Mouse (Mus musculus) midbrain, embryonic 11.5 days (tissue): Measurements from ENCODE around the gene Wdr48. TPM values are rescaled to one million over a fixed set of nuclear protein-coding genes. Genes with fewer than 3 reads are reported as not detected.
A peak's percentile ranks its signal among the peaks of the same experiment; 100 is the strongest.

Source experiments
- ATAC-seq: fragments of 200-750 bp; cut with Nextera tagmentation; 2 replicates; pipeline ENCODE4 v1.8.0; 2017; ENCODE audit warnings: moderate TSS enrichment, moderate library complexity; ENCODE audit not compliant: low FRiP score
- DNase-seq: peaks from one replicate; pipeline ENCODE4 v3.0.0; 2015; ENCODE audit warnings: low spot score; ENCODE audit errors: missing footprints
- H3K27ac ChIP-seq: fragments of 300-500 bp; sonication (generic); 2 replicates; pipeline ENCODE4 v1.5.1; 2014; ENCODE audit warnings: low read depth, low read length
- H3K27me3 ChIP-seq: fragments of 300-500 bp; sonication (generic); 2 replicates; pipeline ENCODE4 v1.6.1; 2014; ENCODE audit warnings: mild to moderate bottlenecking, low read length, moderate library complexity, mixed read lengths; ENCODE audit not compliant: control insufficient read depth, insufficient read depth
- H3K36me3 ChIP-seq: fragments of 300-500 bp; sonication (generic); 2 replicates; pipeline ENCODE4 v1.6.1; 2014; ENCODE audit warnings: mild to moderate bottlenecking, low read length, moderate library complexity, mixed read lengths; ENCODE audit not compliant: control insufficient read depth, insufficient read depth
- H3K4me1 ChIP-seq: fragments of 300-500 bp; sonication (generic); 2 replicates; pipeline ENCODE4 v1.6.1; 2014; ENCODE audit warnings: low read length; ENCODE audit not compliant: control insufficient read depth, insufficient read depth
- H3K4me2 ChIP-seq: fragments of 300-500 bp; sonication (generic); 2 replicates; pipeline ENCODE4 v1.6.1; 2014; ENCODE audit warnings: mild to moderate bottlenecking, moderate library complexity
- H3K4me3 ChIP-seq: fragments of 300-500 bp; sonication (generic); 2 replicates; pipeline ENCODE4 v1.5.1; 2014; ENCODE audit warnings: low read depth, low read length
- H3K9ac ChIP-seq: fragments of 300-500 bp; sonication (generic); 2 replicates; pipeline ENCODE4 v1.6.1; 2014; ENCODE audit warnings: low read length
- H3K9me3 ChIP-seq: fragments of 300-500 bp; sonication (generic); 2 replicates; pipeline ENCODE4 v1.6.1; 2016; ENCODE audit warnings: low read length; ENCODE audit not compliant: control insufficient read depth
- WGBS: fragments of 180-500 bp; shearing (Covaris S2); extraction: QIAGEN DNeasy Blood & Tissue Kit; methylation state at CpG from one replicate; pipeline ENCODE4 v1.1.7; 2014; 5-methylcytosine and 5-hydroxymethylcytosine counted together
- polyA plus RNA-seq: library from polyadenylated mRNA; unstranded; fragments of >200 nt; fragmentation: Nextera tagmentation; extraction: Ambion mirVana; gene quantifications from 2 replicates; pipeline ENCODE4 v1.2.1, GENCODE M21; 2014

Wdr48 gene
- polyA plus RNA-seq, 1 experiment from 2014 or later: 61.2 TPM

DNA sequence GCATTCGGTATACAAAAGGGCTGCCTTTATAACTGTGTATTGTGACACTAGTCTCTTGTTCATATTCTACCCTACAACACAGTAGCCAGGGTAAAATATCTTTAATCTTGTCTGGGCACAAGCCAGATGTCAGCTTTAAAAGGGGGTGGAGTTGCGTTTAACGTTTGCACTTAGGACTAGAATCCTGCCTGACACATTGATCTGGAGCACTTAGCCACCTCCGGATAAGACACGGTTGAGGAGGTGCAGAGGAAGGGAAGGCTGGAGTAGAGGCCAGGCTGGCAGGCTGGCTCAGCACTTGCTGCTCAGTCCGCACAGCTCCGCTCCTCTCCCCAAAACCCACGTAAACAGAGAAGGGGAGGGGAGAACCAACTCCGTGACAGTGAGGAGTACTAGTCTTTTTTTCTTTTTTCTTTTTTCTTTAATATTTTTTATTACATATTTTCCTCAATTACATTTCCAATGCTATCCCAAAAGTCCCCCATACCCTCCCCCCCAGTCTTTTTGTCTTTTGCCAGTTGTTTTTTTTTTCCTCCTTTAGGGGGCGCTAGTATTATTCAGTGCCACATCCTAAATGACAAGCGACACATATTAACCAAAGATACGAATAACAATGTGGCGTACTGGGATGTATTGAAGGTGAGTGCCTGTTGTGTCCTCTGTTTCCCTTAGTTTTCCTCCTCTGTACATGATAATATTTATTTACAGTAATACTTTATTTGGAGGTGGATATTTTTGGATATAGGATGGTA lies 18.6 kb downstream of the Wdr48 start:
- Histone ChIP-seq H3K9me3 (no peaks in the 10 kb centered on the region), H3K9ac (no peak overlapping the region), H3K4me2 (no peak overlapping the region), H3K36me3 (peaks cover 28% of the 10 kb centered on the region), H3K27ac (no peak overlapping the region), H3K4me1 (no peaks in the 10 kb centered on the region), H3K4me3 (no peak overlapping the region), H3K27me3 (no peaks in the 10 kb centered on the region)
- ATAC-seq: no peak
- 74% methylated on average over 13 of the region's 13 CpGs for WGBS
- DNase-seq: no peak

DNA sequence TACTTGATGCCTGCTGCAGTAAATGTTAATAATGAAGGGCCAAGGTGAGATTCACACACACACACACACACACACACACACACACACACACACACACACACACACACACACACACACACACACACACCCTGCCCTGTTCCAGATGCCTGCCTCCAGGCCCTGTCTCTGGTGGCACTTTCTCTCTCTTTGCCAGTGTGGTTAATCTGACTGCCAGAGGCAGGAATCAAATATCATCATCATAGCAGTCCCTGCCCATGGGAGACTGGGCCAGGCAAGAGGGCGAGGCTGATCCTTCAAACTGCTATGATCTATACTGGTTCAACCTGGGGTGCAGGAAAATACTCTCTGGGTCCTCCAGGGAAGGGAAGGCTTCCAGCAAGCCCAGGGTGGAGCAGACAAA lies 25.2 kb downstream of the Wdr48 start:
- Histone ChIP-seq H3K4me2 (no peak overlapping the region), H3K9me3 (no peaks in the 10 kb centered on the region), H3K27ac (no peak overlapping the region), H3K4me3 (no peak overlapping the region), H3K9ac (no peak overlapping the region), H3K4me1 (no peaks in the 10 kb centered on the region), H3K36me3 (peaks cover 33% of the 10 kb centered on the region), H3K27me3 (no peaks in the 10 kb centered on the region)
- no peak for DNase-seq
- ATAC-seq: no peak
- 95% methylated on average over 1 of the region's 1 CpGs for WGBS

DNA sequence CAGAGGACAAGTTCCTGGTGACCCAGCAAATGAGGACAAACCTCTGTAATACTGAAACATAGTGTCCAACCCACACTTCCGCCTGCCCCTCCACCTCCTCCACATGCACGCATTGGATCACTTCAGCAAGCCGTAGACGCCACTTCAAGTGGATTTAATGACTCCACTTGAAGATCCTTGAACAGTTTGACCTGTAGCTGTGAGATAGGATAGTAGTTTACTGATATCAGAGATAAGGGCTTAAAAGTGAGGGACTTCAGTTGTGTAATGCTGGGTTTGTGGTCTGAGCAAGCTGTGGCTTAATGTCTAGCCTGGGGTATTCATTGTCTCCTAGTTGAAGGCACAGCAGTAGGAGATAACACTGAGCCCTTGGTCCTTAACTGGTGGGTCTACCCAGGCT lies 28.8 kb downstream of the Wdr48 start:
- no peak for DNase-seq
- Histone ChIP-seq H3K4me1 (no peaks in the 10 kb centered on the region), H3K4me2 (no peak overlapping the region), H3K4me3 (no peak overlapping the region), H3K27ac (no peak overlapping the region), H3K9ac (no peak overlapping the region), H3K36me3 (peaks cover 38% of the 10 kb centered on the region), H3K9me3 (no peaks in the 10 kb centered on the region), H3K27me3 (no peaks in the 10 kb centered on the region)
- ATAC-seq: no peak
- WGBS: 96% methylated on average over 4 of the region's 4 CpGs

DNA sequence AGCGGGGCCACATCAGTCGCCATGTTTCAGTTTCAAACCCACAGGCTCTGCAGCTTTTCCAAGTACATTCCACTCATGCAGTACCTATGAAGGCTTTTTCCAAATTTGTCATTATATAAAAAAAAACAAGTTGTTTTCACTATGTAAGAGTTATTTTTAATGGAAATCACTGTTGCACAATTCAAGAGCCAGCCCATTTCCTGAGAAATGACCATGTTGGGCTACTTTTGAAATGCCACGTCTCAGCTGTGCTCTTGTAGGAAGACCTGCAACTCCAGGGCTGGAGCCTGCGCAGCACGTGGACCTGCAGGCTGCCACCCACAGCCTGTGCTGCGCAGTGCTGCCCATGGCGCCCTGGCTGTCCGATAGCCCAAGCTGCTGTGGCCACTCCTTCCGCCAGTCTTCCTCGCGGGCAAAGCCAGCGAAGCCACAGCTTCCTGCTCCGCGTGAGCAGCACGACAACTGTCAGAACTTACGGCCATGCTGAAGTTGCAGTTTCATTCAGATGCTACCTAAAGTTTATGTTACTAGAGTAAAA lies 30.5 kb downstream of the Wdr48 start:
- H3K4me1 ChIP-seq: no peaks in the 10 kb centered on the region
- H3K27ac ChIP-seq: no peak overlapping the region
- no peak for DNase-seq
- no peaks in the 10 kb centered on the region for H3K9me3 ChIP-seq
- no peak overlapping the region for H3K4me2 ChIP-seq
- no peaks in the 10 kb centered on the region for H3K27me3 ChIP-seq
- no peak overlapping the region for H3K4me3 ChIP-seq
- H3K9ac ChIP-seq: no peak overlapping the region
- peaks cover 32% of the 10 kb centered on the region for H3K36me3 ChIP-seq
- no peak for ATAC-seq
- WGBS: 93% methylated on average over 16 of the region's 16 CpGs

DNA sequence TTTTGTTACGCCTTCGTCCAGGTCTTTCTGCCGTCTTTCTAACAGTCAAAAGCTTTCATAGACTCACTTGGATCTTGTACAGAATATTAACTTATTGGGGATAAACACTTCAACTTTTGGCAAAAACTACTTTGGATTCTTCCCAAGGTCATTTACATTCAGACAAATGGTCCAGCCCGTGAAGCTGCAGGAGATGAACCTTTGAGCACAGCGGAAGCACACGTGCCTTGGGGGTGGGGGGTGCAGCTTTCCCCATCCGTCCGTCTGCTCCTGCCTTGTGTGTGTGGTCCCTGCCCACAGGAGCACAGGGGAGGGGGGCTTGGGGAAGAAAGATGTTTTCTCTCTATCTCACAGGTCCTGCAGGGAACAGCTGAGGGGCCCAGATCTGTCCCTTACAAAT lies 31.1 kb downstream of the Wdr48 start:
- H3K27ac ChIP-seq: no peak overlapping the region
- H3K4me2 ChIP-seq: no peak overlapping the region
- WGBS: 84% methylated on average over 8 of the region's 8 CpGs

DNA sequence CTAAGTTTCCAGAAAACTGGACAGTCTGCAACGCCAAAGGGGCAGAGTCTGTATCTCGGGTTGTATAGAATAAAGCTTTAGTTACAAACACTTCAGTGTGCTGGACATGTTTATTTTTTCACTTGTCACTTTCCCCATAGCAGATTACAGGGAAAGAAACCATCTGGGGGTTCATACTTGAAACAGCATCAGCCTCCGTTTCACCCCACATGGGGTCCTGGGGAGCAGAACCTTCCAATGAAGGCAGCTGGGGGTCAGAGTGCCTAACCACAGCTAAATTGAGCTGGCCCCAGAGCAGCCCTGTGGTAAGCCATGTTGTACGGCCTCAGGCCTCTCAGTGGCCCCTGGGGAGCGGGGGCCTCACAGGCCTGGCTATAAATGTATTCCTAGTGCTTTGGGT lies 31.8 kb downstream of the Wdr48 start:
- peaks cover 32% of the 10 kb centered on the region for H3K36me3 ChIP-seq
- ATAC-seq (no peak), DNase-seq (no peak)
- H3K27me3 ChIP-seq: no peaks in the 10 kb centered on the region
- no peak overlapping the region for H3K4me2 ChIP-seq
- no peak overlapping the region for H3K27ac ChIP-seq
- H3K4me3 ChIP-seq: no peak overlapping the region
- no peaks in the 10 kb centered on the region for H3K9me3 ChIP-seq
- WGBS: 86% methylated on average over 5 of the region's 5 CpGs
- H3K9ac ChIP-seq: no peak overlapping the region
- H3K4me1 ChIP-seq: no peaks in the 10 kb centered on the region

More for the DNA sequence above, 31.1 kb downstream of the Wdr48 start:
- ATAC-seq: no peak
- DNase-seq: no peak
- Histone ChIP-seq H3K4me1 (no peaks in the 10 kb centered on the region), H3K9me3 (no peaks in the 10 kb centered on the region), H3K4me3 (no peak overlapping the region), H3K9ac (no peak overlapping the region), H3K36me3 (peaks cover 36% of the 10 kb centered on the region), H3K27me3 (no peaks in the 10 kb centered on the region)

DNA sequence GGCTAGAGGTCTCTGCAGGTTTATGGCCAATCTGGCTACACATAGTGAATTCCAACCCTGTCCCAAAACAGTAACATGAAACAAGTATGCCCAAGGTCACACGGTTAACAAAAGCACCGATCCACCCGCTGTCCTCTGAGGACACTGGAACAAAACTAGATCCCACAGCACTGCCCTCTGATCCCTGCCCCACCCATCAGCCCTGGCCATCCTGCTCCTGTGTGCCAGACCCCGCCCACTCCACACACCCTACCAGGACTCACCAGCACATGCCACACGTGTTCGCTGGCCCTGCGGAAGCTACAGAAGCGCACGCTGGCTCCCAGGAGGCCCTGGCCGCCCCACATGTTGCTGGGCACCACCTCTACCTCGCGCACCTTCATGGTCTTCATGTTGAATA lies 37.7 kb downstream of the Wdr48 start:
- H3K27me3 ChIP-seq: no peaks in the 10 kb centered on the region

DNA sequence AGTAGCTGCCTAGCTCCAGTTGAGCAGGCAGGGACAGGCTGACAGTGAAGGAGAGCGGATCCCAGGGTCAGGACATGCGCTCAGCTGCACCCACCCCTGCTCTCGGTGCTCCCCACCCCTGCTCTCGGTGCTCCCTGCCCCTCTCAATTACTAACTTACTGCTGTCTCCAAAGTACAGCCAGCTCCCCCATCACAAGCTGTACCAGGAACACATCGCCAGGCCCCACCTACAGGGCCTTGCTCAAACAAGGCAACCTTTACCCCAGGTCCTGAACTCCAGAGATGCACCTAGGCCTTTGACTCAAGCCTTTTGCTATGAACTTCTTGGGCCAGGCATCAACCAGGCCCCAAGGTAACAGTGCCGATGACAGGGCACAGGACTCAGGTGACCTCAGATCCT lies 39.0 kb downstream of the Wdr48 start:
- Histone ChIP-seq H3K9me3 (no peaks in the 10 kb centered on the region), H3K27me3 (no peaks in the 10 kb centered on the region), H3K36me3 (0 out of 2 replicates have a peak, but pooled peaks cover 4% of the 10 kb centered on the region), H3K4me1 (peaks cover 7% of the 10 kb centered on the region; the same call in 1 of the 2 replicates), H3K4me3 (no peak overlapping the region), H3K27ac (no peak overlapping the region), H3K9ac (no peak overlapping the region), H3K4me2 (no peak overlapping the region)
- 92% methylated on average over 6 of the region's 6 CpGs for WGBS
- no peak for DNase-seq
- ATAC-seq: no peak

More for the DNA sequence above, 37.7 kb downstream of the Wdr48 start:
- H3K9me3 ChIP-seq: no peaks in the 10 kb centered on the region
- no peak overlapping the region for H3K27ac ChIP-seq
- H3K4me3 ChIP-seq: no peak overlapping the region
- peaks cover 8% of the 10 kb centered on the region for H3K36me3 ChIP-seq
- no peak overlapping the region for H3K9ac ChIP-seq
- H3K4me1 ChIP-seq: peaks cover 2% of the 10 kb centered on the region; the same call in 1 of the 2 replicates
- H3K4me2 ChIP-seq: no peak overlapping the region
- ATAC-seq (no peak), DNase-seq (no peak)
- 91% methylated on average over 12 of the region's 12 CpGs for WGBS

DNA sequence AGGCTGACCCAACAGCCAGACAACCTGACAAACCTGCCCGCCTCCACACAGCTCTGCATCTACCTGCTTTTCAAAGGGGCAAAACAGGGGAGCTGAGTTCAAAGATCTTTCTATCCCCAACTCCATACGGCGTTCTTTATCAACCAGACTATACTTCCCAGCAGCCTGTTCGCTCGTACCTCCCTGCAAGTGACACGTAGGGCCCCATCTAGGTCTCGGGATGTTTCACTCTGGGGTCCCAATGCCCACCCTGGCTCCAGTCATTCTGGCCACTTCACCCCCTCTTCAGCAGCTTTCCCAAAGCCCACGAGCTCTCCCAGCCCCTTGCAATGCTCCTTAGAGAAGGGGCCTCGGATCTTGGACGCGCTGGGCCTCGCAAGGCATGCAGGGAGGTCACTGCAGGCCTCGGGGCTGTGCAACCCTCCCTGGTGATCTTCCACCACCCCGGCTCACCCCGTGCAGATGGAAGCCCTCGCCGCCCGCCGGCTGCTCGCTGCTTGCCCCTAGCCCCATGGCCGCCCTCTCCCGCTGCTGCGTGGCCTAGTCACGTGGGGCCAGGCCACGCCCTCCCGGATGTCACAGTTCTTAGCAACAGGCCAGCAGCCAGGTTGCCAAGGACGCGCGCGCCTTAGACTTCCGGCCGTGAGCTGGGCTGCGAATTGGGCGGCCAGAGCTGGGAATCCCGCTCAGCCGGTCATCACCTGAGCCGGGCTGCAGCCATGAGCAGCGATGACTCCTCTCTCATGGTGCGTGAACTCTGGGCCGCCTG lies 42.5 kb downstream of the Wdr48 start, which contains the start of the genes Gorasp1 and Ttc21a:
TSS of gene Gorasp1 (minus strand) at position 561 of the 769 bp plus-strand sequence.
TSS of gene Ttc21a (plus strand) at position 602 of the 769 bp plus-strand sequence.
- WGBS: 5% methylated on average over 39 of the region's 40 CpGs
- no peaks in the 10 kb centered on the region for H3K27me3 ChIP-seq
- peak within 1 kb of the TSS; percentile 92 for H3K4me2 ChIP-seq
- no peaks in the 10 kb centered on the region for H3K36me3 ChIP-seq
- H3K9me3 ChIP-seq: no peaks in the 10 kb centered on the region
- DNase-seq: peak; percentile 99
- ATAC-seq: peak; percentile 98
- H3K27ac ChIP-seq: peak within 1 kb of the TSS; percentile 12; the same call in 1 of the 2 replicates
- H3K4me3 ChIP-seq: peak within 1 kb of the TSS; percentile 67
- peaks cover 7% of the 10 kb centered on the region; the same call in 1 of the 2 replicates for H3K4me1 ChIP-seq
- H3K9ac ChIP-seq: peak within 1 kb of the TSS; percentile 88
